Mouse (Mus musculus) layer of hippocampus, postnatal 25 days (tissue): Measurements from ENCODE around the gene Hes3. TPM values are rescaled to one million over a fixed set of nuclear protein-coding genes. Genes with fewer than 3 reads are reported as not detected.
A peak's percentile ranks its signal among the peaks of the same experiment; 100 is the strongest.

Experiments
- DNase-seq, 2 experiments: peaks; one replicate each; pipeline ENCODE4 v3.0.0; 2022; ENCODE audit warnings: mixed read lengths in 2 of 2, low spot score in 1 of 2; ENCODE audit errors: extremely low spot score in 1 of 2
- total RNA-seq, 2 experiments: library from RNA; stranded (reverse); gene quantifications; 2 replicates each; pipeline ENCODE4 v1.2.3; 2021

The Hes3 gene
- total RNA-seq, result not detected

- DNase-seq, result no peak
Measured at GRCm38 (mm10) chr4:152291562-152291961, at the start of gene Hes3. Hes3 (minus strand) TSS chr4:152291662.

GRCm38 (mm10) chr4:152340584-152341284 lies 49.3 kb upstream of the Hes3 start:
- DNase-seq, result no peak

DNA sequence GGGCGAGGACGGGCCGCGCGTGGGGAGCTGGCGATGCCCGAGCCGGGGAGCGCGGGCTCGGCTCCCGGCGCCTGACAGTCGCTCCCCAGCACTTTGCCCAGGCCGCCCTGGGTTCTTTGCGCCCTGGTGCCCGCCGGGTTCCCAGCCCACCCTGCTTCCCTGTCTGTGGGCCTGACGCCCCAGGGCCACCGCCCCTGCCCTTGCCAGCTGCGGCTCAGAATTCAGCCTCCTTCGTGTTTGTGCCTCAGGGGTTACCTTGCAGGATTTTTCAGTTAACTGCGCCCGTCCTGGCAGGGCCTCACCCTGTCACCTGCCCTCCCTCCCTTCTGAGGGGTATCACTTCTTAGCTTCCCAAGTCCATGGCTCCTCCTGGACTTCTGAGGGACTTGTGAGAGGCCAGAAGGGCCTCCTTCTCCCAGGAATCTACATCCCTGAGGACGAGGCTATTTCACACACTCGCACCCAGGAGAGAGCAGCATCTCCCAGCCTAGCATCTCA lies 47.9 kb upstream of the Hes3 start:
- no peak for DNase-seq

GRCm38 (mm10) chr4:152338419-152339292 lies 47.2 kb upstream of the Hes3 start, which contains the start of gene Chd5:
Chd5 (plus strand) TSS chr4:152338651.
- peak; percentile 51 to 53 for DNase-seq

GRCm38 (mm10) chr4:152337772-152338171 lies 46.3 kb upstream of the Hes3 start:
- DNase-seq, result no peak

GRCm38 (mm10) chr4:152333587-152333986 lies 42.1 kb upstream of the Hes3 start:
- DNase-seq, result no peak

DNA sequence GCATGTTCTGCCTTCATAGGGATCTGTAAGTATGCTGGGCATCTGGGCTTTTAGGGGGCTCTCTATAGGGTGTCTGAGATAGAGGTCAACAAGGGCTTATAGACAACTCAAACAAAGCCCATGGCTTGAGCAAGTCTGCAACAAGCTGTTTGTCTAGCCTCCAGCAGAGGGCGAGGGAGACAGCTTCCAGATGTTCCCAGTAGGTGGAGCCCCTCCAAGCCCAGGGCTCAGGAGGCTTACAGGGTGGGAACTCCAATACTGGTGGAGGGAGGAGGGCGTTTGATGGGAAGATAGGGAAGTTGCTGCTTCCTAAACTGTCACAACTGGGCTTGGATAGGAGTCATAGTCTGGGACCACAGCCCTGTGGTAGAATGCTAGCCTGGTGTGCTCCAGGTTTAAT lies 41.5 kb upstream of the Hes3 start:
- DNase-seq, result peak in 1 of 2 experiments; percentile 65

DNA sequence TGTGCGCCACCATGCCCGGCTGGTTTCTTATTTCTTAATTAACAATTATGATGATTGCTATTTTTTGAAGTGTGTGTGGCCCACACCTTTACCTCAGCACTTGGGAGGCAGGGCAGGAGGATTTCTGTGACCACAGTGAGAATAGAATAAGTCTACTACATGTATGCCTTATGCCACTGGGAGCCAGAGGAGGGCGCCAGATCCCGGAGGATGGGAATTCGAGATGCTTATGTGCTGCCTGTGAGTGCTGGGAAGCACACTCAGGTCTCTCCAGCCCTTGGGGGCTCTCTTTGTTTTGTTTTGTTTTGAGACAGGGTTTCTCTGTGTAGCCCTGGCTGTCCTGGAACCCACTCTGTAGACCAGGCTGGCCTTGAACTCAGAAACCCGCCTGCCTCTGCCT lies 37.2 kb upstream of the Hes3 start:
- peak in 1 of 2 experiments; percentile 52 for DNase-seq

DNA sequence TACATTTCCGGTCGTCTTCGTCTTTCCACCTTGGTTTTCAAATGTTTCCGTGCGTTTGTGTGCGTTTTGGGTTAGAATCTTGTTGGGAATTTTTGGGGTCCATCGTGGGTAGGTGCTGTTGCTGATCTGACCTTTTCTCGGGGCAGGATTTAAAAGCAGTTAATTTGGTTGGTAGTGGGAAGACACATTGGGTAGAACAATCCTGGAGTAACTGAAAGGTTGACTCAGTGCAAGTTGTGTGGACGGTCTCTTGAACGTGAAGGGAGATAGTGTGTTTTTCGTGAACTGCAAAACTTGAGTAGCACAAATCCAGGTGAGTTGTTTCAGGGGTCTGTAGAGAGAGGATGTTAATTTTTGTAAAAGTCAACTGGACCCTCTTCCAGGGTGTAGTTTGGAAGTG lies 35.1 kb upstream of the Hes3 start:
- no peak for DNase-seq

- peak; percentile 75 to 79 for DNase-seq
Measured at GRCm38 (mm10) chr4:152325574-152326411, 34.3 kb upstream of the Hes3 start, which contains the start of gene Rpl22. Rpl22 (plus strand) TSS chr4:152325742.

GRCm38 (mm10) chr4:152324641-152325562 lies 33.4 kb upstream of the Hes3 start:
- DNase-seq, result no peak

DNA sequence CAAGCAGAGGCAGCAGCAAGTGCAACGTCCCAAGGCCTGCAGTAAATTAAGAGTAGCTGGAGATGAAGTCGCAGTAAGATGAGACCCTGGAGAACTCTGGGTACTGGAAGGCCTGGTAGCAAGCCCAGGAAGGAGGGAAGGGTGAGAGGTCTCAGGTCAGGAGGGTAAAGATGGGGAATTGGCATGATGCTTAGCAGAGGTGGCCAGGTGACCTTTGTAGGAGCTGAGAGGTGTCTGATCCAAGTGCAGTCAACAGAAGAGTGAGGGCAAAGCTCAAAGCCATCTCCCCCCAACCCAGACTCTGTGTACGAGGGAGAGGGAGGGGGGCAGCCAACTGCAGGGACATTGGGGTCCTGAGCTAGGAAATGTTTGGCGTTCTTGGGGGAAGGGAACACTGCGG lies 30.0 kb upstream of the Hes3 start:
- DNase-seq, result no peak

GRCm38 (mm10) chr4:152318517-152319234 lies 27.2 kb upstream of the Hes3 start, which contains the start of gene Rnf207:
Rnf207 (minus strand) TSS chr4:152318993.
- peak; percentile 41 to 57 for DNase-seq

DNA sequence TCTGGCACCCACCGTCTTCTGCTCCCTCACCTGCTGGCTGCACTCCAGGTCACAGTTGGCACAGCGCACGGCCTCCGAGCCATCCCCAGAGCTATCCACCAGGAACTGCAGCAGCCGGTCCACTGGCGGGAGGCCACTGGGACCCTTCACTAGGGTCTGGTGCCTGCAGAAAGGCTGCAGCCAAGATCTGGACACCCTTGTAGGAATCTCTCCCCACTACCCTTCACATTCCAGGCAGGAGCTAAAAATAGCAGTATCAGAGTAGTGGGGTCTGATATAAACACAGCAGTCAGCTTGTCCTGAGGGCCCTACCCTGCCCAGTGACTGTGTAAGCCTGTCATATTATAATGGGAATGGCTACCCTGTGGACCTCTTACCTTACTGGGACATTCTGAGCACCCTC lies 26.2 kb upstream of the Hes3 start:
- no peak for DNase-seq

DNA sequence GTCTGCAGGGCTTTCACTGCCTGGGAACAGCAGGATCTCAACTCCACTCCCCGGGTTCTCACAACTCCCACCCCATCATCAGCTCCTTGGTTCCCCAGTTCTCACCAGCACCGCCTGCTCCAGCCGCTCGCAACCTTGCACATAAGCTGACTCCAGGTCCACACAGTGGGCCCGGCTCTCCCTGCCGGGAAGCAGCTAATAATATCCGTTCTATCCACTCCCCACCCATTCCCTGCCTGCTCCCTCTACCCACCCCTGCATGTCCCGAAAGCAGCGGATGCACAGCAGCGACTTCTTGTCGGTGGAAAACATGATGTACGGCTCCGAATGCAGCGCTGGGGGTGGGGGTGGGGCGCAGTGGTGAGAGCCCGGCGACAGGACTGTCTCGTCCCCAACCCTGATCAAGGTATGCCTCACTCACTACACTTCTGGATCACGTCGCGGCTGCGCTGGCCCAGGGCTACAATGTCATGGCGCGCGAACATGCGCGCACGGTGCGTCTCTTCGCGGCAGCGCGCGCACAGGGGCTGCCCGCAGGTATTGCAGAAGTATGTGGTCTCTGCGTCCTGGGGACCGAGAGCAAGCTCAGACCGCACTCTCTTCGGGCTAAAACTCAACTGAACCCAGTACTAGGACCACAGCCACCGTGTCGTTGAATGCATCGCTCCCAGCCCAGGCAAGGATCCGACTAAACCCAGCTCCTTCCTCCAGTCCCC lies 24.2 kb upstream of the Hes3 start:
- DNase-seq, result no peak

DNA sequence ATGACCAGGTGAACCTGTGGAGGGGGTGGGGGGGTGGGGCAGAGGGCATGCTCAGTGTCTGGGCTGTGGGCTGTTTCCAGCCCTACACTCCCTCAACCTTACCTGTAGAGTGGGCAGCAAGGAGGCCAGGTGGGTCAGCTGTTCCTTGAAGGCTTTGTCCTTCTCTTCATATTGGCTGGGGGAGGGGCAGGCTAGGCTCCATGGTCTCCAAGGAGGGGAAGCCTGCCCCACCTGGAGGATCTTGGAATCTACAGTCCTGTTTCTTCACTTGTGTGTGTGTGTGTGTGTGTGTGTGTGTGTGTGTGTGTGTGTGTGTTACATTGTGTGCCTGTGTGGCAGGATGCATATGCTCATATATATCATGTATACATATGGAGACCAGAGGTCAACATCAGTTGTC lies 22.5 kb upstream of the Hes3 start:
- no peak for DNase-seq

DNA sequence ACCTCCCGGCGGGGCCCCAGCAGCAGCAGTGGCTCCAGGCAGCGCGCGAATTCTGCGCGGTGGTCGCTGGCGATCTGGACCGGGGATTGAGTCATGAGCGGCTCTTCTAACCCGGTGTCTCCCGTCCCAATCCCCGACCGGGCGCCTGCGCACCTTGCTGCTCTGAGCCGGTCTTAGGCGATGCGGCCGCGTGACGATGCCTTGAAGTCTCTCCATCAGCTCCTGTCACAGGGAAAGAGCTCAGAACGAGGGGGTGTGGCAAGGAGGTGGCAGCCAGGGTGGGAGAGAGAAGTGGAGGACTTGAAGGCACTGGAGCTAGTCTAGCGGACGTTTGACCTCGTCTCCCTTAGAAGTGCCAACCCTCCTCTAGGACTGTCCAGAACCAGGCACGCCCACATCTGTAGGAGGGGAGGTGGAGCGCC lies 21.8 kb upstream of the Hes3 start:
- DNase-seq, result no peak

GRCm38 (mm10) chr4:152312186-152312585 lies 20.7 kb upstream of the Hes3 start:
- no peak for DNase-seq
